Mouse (Mus musculus) bone marrow, adult 2 months (tissue): Measurements from ENCODE around the gene Duxf3.
"Not testable (repeated sequence)": the region's sequence is repeated elsewhere in the genome, so short reads cannot be mapped to it uniquely, and the experiment has no call there.

Source experiments
- CTCF ChIP-seq: fragments of 200-500 bp; IDR thresholded peaks from 2 replicates; pipeline ENCODE4 v1.5.1; 2011; ENCODE audit warnings: low read length, control low read depth; ENCODE audit not compliant: control insufficient read depth, insufficient read depth
- POLR2A ChIP-seq: fragments of 200-500 bp; IDR thresholded peaks from 2 replicates; pipeline ENCODE4 v1.6.1; 2011; ENCODE audit warnings: low read depth, mild to moderate bottlenecking, control low read depth, low read length, borderline replicate concordance; ENCODE audit not compliant: control insufficient read depth

DNA sequence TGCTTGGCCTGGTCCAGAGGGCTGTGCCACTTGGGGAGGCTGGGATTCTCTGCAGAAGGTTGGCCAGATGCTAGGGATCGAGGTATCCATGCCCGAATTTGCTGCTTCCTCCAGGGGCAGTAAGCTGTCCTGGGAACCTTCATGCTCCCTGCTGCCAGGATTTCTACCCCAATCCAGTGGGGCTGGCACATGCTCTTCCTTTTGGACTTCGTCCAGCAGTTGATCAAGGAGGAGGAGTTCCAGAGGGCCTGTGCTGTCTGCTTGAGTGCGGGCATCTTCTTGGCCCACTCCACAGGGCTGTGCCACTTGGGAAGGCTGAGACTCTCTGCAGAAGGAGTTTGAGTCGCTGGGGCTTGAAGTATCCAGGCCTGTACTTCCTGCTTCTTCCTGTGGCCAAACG lies 9.3 kb downstream of the Duxf3 start:
- TF ChIP-seq POLR2A, CTCF: not testable (repeated sequence)
